Mouse (Mus musculus) thymus, postnatal 25 days (tissue): ENCODE results near the gene Slc25a3.

Experiments used
- DNase-seq: peaks from one replicate; pipeline ENCODE4 v3.0.0; 2022

Gene Slc25a3

DNA sequence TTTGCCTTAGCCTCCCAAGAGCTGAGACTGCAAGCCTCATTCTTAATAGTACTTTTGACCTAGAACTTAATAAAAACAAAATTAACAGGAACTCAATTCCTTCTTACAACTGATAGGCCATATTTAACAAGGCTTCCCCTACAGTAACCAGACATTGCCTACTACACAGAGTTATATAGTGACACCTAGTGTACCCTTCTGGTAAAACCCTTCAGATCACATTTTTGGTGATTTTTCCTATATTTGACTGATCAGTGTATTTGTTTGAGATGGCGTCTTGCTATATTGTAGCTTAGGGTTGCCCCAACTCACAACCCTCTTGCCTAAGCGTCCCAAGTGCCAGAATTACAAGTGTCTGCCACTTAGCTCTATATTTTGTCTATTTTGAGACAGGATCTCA is 17.7 kb upstream of the Slc25a3 start:
- no peak for DNase-seq

DNA sequence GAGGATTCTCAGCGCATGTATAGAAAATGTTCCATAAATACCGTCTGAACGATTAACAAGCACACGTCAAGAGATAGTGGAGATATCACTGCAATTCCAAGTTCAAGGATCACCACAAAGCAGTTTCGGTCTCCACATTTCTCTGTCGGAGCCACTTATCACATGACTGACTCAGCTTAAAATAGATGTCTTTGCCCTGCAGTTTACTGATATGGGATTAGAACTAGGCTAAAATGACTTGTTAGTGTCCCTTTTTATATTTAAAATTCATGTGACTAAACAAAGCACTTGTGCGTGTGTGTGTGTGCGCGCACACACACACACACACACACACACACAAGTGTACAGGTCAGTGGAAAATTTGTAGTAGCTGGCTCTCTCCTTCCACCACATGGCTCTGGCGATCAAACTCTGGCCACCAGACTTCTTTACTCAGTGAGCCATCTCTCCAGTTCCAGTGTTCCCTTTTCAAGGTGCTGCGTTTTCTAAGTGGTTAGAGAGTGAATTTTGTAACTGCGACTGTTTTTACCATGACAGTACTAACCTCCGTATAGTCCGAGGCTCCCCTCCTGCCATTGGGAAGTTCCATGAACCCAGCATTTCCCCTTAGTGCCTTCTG is 15.4 kb upstream of the Slc25a3 start:
- no peak for DNase-seq

DNA sequence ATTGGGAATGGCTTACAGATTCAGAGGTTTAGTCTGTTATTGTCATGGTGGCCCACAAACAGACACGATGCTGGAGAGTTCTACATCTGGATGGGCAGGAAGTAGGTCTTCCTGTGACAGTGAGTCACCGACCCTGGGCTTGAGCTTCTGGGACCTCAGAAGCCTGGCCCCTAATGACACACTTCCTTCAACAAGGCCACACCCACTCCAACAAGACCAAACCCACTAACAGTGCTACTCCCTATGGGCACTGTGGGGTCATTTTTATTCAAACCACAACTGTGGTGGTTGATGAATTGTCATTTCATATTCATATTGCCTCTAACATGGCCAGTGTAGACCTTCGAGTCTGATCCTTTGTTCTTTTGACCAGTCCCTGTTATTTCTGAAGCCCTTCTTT is 14.5 kb upstream of the Slc25a3 start:
- DNase-seq = no peak

DNA sequence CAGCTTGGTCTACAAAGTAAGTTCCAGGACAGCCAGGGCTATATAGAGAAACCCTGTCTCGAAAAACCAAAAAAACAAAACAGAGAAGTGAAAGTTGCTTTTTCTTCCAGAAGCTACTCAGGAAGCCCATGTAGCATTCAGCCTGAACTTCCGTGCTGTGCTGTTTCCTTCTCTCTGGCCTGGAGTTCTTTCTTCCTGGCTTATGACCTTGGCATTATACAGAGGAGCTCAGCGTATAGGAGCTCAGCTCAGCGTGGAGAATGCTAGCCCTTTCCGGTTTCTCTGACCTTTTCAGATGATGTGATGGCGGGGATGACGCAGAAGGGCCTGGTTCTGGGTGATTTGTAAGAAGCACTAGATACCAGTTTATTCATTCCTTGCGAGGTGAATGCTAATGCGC is 13.5 kb upstream of the Slc25a3 start:
- DNase-seq = no peak

DNA sequence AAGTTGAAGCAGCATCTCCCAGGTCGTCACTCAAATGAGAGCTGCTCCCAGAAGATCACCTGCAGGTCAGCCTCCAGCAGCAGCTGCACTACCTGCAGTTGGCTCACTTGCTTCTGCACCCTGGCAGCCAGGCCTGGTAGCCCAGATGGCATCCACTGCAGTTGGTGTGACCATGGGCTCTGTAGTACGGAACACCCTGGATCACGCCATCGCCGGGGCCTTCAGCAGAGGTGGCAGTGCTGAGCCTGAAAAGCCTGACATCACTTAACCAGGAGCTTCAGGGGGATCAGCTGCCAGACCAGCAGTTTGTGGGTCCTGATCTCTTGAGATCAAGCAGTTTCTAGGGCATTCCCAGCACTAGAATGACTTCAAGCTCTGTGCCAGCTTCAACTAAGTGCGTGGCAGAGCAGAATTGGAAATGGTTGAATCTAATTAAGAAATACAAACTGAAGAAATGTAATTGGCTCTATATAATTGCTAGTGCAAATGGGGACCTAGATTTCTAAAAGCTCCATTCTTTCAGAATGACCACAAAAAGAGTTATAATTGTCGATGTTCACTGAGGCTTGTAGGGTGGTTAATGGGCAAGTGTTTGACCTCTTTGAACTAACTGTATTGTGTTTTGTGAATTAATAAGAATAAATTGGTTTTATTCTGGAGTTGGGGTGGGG is 11.6 kb upstream of the Slc25a3 start:
- DNase-seq = no peak

DNA sequence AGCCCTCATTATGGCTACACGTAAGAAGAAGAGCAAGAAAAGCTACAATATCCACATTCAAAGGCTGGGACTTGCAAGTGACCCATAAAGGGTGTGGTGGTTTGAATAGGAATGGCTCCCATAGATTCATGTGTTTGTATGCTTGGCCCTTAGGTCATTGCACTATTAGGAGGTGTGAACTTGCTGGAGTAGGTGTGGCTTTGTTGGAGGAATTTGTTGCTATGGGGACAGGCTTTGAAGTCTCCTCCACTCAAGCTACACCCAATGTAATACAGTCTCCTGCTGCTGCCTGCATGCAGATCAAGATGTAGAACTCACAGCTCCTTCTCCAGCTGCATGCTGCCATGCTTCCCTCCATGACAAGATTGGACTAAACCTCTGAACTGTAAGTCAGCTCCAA is 7.7 kb upstream of the Slc25a3 start:
- no peak for DNase-seq

DNA sequence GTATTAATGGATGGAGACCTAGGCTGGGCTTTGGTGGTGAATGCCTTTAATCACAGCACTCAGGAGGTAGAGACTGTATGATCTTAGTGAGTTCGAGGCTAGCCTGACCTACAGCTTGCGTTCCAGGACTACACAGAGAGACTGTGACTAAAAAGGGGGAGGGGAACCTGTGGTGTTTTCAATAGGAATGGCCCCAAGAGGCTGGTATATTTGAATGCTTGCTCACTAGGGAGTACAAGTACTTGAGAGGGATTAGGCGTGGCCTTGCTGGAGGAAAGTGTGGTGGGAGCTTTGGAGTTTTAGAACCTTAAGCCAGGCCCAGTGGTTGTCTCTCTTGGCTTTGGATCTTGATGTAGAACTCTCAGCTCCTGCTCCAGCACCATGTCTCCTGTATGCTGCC is 6.9 kb upstream of the Slc25a3 start:
- DNase-seq = no peak

DNA sequence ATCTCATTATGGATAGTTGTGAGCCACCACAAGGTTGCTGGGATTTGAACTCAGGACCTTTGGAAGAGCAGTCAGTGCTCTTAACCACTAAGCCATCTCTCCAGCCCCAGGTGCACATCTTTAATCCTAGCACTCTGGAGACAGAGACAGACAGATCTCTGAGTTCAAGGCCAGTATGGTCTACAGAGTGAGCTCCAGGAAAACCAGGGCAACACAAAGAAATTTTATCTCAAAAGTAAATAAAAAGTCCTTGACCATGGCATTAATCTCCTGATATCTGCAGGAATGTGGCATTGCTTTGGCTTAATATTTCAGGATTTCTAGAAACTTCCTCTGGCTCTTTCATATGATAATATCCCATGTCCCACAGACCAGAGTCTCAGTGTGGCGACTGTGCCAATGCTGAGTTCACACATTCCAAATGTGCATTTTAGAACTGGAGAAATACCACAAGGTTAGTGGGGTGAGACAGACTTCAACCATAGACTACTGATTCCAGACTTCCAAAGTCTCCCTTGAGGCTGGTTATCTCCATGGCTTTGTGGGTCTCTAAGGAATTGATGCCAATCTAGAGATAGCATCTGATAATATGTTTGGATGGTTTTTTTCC is 4.8 kb upstream of the Slc25a3 start:
- DNase-seq = no peak

DNA sequence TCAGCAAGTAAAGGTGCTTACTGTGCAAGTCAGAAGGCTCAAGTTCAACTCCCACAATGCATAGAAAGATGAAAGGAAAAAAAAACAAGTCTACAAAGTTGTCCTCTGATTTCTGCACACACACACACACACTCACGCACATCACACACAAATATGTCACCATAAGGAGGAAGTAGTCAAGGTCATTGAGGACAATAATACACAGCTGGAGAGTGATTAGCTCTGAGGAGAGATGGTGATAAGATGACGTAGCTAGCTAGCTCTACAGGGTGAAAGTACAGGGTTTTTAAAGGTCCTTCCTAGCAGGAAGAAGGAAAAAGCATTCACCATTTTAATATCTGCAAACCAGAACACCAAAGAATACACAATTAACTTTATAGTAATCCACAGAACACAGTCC is 3.5 kb upstream of the Slc25a3 start:
- no peak for DNase-seq

DNA sequence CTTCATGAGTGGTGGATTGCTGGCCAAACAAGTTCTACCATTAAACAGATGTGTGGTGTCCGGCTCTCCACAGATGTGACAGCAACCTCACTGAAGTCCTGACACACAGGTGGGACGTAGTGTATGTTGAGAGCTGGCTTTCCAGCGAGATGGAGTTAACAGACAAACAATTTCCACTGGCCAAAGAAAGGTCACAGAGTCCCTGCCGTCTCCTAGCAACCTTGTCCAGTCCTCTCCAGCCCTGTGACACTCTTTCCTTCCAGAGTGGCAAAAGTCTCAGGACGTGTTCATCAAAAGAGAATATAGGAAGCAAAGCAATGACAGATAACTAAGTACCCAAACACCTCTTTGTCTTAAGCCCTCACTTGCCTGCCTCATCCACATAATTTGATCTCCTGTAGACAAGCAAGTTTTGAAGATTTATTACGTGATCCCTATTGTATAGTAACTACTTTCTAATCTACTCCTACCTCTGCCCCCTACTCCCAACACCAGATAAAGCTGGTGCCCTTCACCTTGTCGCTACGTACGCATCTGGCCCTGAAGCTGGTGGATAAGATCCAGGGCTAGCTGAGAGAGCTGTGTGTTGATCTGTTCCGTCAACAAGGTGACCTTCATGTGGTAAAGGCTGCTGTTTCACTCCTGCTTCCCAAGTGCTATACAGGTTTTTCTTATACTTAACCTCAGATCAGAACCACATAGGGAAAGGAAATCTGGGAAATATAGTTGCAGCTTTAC is 2.9 kb upstream of the Slc25a3 start:
- no peak for DNase-seq

DNA sequence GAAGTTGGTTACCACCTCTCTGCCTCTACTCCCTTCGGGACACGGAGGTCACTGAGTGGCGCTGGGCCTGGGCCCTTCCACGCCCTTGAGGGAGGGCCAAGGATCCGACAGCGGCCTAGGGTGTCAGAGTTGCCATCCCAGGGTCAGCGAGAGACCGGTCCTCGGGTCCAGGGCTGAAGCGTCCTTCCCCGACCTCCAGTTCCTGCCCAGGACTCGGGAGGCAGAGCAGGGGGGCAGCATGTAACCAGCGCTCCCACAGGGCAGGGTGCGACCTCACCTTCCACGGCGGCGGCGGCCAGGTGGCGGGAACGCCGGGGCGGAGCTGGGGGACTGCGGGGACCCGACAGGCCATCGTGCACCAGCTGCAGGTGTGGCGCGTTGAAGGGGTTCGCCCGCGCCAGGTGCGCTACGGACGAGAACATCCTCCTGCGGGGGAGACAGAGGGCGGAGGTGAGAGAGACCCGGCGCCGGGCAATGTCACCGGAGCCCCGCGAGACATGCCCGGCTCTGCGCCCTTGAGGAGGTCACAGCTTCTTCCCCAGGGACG is 505 bp downstream of the Slc25a3 start:
- DNase-seq = no peak

DNA sequence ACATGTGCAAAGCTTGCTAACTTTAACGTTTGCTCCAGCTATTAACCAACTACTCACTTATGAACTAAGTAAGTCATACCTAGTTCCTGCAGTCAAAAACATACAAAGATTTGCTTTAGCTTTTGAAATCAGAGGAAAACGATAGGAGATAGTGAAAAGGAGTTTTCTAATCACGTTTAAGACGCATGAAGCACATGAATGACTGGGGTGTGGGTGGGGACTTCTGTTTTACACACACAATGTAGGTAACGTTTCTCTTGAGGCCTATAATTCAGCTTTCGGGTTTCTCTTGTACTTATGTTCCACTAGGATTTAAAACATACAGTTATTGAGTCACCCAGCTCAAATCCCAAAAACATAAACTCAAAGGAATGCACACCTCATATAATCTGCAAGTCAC is 1.2 kb downstream of the Slc25a3 start:
- DNase-seq = no peak

DNA sequence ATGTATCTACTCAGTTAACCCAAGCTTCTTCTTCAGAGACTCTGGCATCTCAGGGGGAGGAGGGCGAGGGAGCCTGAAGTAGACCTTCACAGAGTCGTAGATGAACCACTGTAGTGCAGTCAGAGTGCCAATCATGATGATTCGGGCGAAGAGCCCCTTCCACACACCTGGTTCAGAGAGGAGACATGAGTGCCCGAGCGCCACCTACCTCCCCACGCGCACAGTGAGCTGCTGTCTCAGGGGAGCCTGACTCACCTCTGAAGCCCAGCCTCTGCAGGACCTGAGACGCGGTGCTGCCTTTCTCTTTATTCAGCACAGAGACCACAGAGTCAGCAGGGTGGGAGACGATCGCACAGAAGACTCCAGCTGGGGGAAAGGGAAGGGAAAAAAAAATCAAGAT is 6.9 kb downstream of the Slc25a3 start:
- DNase-seq = no peak

DNA sequence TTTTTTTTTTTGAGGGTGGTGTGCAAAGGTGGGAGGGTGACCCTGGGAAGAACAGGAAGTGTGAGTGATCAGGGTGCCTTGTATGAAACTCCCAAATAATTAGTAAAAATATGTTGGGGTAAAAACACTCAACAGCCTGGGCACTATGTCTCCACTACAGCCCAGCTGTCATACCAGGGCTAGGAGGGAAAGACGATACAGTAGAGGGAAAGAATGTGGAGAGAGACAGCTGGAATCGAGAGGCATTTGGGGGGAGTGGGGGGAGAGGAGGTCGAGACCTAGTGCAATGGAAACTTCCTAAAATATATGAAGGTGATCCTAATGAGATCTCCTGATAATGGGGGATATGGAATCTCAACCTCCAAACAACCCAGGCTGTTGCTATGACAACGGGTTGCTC is 14.0 kb downstream of the Slc25a3 start:
- DNase-seq = no peak

DNA sequence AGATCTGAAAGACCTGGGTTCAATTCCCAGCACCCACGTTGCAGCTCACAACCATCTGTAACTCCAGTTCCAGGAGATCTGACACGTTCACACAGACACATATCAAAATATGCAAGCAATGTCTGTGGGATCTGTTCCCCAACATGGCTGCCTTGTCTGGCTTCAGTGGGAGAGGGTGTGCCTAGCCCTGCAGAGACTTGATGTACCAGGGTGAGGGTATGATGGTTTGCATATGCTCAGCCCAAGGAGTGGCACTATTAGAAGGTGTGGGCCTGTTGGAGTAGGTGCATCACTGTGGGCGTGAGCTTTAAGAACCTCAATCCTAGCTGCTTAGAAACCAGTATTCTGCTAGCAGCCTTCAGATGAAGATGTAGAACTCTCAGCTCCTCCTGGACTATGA is 17.9 kb downstream of the Slc25a3 start:
- no peak for DNase-seq

DNA sequence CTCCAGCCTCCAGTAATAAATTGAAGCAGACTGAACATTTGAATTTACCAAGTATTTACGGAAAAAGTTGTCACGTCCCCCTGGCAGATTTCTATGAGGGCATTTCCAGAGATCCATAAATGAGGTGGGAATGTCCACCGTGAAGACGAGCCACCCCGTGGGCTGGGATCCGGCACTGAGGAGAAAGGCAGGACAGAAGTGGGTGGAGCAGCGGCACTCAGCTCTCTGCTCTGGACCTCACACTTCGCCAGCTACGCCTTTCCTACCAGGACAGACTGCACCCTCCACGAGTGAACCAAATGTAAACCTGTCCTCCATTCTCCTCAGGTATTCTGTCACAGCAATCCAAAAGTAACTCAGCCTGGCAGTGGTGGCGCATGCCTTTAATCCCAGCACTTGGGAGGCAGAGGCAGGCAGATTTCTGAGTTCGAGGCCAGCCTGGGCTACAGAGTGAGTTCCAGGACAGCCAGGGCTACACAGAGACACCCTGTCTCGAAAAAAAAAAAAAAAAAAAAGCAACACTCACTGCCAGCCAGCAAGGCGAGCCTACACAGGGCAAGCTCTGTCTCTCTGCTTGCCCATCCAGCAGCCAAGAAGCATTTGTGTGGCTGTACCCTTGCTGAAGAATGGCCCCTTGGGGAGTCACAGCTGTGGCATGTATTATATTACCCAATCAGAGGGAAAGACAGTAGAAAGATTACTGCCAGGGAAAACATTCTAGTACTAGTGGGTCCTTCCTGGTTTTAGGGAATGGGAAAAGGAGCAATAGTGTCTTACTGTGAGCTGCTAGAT is 20.9 kb downstream of the Slc25a3 start:
- DNase-seq = no peak

DNA sequence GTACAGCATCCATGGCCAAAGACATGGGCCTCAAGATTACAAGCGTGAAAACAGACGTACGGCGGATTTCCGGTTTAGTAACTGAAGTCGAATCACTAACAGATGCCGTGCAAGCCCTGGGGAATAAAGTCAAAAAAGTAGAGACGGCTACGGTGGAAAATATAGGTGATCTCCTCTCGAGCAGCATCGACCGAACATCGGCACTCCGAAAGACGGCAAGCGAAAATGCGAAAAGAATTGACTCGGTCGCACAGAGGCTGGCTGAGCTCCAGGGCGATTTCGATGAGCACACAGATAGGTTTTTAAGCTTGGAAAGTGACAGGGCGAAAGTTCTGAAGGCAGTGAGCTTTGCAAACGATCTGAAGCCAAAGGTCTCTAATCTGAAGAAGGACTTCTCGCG is 21.9 kb downstream of the Slc25a3 start:
- no peak for DNase-seq

DNA sequence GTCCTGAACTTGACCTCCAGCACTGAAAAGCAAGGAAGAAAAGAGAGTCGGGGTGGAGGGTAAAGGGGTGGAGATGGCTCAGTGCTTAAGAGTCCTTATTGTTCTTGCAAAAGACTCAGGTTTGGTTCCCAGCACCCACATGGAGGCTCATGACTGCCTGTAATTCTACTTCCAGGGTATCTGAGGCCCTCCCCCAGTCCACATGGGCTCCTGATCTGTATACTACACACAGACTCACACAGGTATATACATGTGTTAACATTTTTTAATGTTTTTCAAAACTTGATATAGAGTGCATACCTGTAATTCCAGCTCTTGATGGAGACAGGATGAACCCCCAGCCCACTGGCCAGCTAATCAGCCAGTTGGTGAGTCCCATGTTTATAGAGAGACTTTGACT is 23.8 kb downstream of the Slc25a3 start:
- DNase-seq = no peak

DNA sequence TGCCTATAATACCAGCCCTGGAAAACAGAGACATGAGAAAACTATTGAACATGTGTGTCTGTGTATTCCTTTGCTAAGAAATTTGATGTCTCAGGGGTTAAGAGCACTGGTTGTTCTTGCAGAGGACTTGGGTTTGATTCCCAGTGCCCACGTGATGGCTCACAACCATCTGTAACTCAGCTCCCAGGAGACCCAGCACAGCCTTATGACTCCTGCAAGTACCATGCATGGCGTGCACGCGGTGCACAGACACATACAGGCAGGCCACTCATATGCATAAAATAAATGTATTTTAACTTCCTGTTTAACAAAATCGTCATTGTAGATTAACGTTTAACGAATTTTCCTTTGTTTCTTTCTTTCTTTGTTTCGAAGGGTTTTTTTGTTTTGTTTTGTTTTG is 25.8 kb downstream of the Slc25a3 start:
- no peak for DNase-seq

DNA sequence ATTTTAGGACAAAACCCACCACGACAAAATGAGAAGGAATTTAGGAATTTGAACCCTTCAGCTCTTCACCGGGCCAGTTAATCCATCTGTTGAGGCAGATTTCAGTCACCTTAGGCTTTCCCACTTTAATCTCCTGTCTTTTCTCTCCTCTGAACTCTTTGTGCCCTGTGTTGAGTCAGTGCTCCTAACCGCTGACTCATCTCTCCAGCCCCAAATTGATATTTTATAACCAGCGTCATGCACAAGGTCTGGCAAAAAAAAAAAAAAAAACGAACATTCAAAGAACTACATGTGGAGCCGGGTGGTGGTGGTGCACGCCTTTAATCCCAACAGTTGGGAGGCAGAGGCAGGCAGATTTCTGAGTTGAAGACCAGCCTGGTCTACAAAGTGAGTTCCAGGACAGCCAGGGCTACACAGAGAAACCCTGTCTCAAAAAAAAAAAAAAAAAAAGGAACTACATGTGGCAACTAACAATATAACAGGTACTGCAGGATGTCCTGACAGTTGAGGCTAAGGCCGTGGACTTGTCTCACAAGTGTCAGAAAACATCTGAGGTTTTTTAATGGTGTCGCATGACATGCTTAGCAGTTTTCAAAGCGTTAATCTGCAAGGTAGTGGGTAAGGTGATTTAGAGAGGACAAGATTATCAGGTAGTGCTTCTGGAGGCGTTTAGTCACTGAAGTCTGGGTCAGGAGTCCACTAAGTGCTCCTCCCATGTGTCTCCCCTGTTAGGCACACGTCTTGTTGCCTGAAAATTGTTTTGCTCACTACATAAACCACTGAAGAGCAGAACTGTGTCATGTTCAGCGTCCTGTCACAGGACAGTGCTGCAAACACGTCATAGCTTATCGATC is 29.4 kb downstream of the Slc25a3 start:
- no peak for DNase-seq

DNA sequence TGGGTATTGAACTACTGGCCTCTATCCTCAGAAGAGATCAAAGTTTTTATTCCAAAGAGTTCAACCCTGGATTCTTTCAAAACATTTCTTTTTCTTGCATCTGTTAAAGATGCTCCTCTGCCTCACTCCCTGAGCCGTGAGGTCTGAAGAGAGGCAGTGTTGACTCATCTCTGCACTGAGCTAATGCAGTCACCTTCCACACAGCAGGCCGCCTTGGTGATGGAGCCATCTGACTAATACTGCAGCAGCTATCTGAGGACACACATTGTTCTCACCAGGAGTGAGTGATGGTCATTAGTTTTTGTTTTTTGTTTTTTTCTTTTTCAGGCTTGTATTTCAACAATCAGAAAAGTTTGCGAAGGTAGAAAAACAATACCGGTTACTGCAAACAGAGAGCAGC is 31.0 kb downstream of the Slc25a3 start:
- no peak for DNase-seq

DNA sequence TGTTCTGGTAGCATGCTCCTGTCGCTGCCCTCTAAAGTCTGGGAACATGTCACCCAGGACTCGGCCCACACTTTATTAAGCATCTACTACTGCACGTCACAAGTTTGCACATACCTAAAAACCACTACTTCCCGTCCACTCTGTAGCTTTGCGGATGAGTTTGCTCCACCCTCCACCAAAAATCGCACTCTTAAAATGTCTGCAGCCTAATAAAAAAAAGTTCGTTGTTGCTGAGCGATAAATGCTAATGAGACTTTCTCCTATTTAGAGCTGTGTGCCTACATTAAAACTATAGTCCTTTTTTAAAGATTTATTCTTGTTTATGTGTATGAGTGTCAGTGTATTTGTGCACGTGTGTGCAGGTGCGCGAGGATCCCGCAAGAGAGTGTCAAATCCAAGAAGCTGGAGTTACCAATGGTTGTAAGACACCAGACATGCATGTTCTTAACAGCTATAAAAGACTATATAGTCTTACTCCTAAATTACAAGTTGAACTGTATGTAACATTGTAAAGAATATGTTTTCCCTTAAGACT is 40.4 kb downstream of the Slc25a3 start:
- DNase-seq = no peak
